Mouse (Mus musculus) 3T3-L1 (cell line): Measurements from ENCODE around the gene Bsdc1.
"Not testable (repeated sequence)": the region's sequence is repeated elsewhere in the genome, so short reads cannot be mapped to it uniquely, and the experiment has no call there.

Experiments
- DNase-seq: peaks from one replicate; pipeline ENCODE4 v3.0.0-alpha.2; 2015; ENCODE audit warnings: low read depth, low spot score

The Bsdc1 gene

DNA sequence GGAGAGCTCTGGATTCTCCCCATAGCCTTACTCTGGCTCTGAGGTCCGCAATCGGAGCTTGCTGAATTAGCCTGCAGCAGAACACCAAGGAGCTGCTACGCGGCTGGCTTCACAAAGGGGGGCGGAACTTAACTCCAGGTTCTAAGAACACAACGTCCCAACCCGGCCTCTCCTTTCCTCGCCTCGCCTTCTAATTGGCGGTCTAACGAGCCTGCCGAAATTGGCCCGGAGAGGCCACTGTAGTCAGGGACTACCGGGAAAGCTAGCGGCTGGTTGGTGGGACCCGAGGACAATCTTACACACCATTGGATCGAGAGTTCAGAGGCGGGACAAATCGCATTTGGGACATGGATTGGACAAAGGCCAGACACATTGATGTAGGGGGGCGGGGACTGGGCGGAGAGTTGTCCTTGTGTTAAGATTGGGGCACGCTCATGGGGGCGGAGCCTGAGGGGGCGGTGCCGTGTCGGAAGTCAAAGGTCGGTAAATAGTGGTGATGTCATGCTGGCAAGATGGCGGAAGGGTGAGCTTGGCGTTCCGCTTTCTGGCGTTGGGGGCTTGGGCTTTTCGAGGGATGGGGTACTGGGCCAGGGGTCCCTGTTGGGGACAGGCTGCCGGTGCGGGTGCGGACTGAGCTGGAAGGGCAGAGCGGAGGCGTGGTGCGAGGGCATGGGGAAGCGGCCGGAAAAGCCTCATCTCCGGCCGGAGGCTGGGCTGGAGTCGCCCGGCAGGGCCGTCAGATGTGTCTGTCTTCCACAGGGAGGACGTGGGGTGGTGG, at the start of gene Bsdc1:
Gene Bsdc1, plus strand, starts transcription at position 399 of the 778 bp plus-strand sequence.
- DNase-seq: peak; percentile 100

DNA sequence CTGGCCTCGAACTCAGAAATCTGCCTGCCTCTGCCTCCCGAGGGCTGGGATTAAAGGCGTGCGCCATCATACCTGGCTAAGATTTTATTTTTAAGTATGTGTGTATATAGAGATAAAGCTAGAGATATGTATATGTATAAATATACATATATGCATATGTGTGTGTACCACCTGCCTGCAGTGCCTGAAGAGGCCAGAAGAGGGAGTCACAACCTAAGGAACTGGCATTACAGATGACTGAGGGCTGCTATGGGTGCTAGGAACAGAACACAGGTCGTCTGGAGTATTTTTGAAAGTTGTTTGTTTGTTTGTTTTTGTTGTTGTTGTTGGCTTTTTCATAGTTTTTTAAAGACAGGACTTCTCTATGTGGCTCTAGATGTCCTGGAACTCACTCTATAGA, 45.5 kb upstream of the Bsdc1 start:
- DNase-seq: peak; percentile 8

DNA sequence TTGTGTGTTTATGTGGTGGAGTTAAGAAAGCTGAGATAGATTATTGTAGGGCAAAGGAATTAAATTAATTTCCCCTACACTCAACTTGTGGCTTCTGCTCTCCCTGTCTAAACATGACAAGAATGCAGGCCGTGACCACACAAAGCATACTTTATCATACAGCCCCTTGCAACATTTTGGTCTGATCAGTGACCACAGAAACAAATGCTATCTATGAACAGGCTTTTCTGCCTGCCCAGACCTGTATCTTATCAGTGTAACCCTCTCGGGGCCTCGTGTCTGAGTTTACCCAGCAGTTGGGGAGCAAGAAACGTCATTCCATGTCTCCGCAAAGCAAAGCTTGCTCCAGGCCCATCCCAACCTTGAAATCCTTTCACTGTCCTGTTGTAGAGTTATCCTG, 44.9 kb upstream of the Bsdc1 start:
- peak; percentile 87 for DNase-seq

DNA sequence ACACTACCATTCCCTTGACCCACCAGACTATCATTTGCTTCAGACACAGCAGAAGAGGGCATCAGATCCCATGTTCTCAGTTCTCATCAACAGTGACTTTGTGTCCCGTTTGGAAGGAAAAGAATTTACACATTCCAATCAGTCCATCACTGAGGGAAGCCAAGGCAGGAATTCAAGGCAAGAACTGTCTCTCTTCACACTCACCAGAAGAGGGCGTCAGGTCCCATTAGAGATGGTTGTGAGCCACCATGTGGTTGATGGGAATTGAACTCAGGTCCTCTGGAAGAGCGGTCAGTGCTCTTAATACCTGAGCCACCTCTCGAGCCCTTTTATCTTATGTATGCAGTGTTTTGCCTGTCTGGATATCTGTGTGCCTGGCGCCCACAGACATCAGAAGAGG, 43.1 kb upstream of the Bsdc1 start:
- peak; percentile 21 for DNase-seq

- no peak for DNase-seq
Measured at GRCm38 (mm10) chr4:129440340-129441063, 20.9 kb upstream of the Bsdc1 start, which contains the start of gene Zbtb8b. Gene Zbtb8b (minus strand): TSS chr4:129440853.

GRCm38 (mm10) chr4:129441145-129441544, 20.2 kb upstream of the Bsdc1 start:
- DNase-seq: no peak

DNA sequence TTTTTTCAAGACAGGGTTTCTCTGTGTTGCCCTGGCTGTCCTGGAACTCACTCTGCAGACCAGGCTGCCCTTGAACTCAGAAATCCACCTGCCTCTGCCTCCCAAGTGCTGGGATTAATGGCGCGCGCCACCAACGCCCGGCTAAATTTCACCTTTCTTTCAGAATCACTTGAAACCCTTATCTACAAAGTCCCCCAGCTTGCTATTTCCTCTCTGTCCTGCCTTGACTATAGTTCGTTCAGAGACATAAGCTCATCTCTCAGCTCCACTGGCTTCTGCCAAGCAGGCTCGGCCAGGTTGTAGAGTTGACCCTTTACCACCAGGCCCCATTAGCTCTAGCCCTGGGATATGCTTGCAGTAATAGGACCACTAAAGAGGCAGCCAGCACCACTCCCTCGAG, 14.0 kb upstream of the Bsdc1 start:
- DNase-seq: no peak

DNA sequence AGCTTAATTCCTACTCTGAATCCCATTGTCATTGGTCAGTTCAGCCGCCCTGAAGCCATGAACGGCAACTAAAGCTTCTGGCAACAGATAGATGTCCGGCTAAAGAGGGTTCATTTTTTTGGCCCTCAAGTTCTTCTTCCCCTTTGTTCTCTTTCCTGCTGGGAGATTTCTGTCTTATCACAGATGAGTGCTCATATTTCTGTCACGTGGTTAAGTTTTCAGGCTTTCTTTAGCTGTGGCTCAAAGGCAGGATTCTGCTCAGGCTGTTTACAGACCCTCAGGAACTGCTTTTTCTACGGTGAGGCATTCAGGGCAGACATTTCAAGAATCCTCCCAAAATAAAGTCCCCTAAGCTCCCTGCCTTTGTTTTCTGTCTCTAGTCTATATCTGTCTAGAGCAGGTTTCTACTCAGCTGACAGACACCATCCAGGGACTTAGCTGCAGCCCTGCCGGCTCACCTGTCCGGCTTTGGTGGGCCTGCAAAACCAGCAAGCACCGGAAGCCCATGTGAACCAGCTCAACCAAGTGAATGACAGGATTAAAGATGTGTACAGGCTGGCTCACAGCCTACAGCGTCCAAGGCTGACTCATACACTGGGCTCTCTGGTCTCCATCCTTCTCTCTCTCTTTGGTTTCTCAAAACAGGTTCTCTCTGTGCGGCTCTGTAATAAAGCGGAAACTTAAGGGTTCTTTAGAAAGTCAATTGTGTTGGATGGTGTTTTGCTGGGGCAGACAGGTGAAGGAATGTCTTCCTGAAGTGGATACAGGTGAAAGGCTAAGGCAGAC, 13.4 kb upstream of the Bsdc1 start:
- peak; percentile 49 for DNase-seq

GRCm38 (mm10) chr4:129448713-129449112, 12.7 kb upstream of the Bsdc1 start:
- no peak for DNase-seq

GRCm38 (mm10) chr4:129450851-129451250, 10.5 kb upstream of the Bsdc1 start:
- DNase-seq: peak; percentile 19

DNA sequence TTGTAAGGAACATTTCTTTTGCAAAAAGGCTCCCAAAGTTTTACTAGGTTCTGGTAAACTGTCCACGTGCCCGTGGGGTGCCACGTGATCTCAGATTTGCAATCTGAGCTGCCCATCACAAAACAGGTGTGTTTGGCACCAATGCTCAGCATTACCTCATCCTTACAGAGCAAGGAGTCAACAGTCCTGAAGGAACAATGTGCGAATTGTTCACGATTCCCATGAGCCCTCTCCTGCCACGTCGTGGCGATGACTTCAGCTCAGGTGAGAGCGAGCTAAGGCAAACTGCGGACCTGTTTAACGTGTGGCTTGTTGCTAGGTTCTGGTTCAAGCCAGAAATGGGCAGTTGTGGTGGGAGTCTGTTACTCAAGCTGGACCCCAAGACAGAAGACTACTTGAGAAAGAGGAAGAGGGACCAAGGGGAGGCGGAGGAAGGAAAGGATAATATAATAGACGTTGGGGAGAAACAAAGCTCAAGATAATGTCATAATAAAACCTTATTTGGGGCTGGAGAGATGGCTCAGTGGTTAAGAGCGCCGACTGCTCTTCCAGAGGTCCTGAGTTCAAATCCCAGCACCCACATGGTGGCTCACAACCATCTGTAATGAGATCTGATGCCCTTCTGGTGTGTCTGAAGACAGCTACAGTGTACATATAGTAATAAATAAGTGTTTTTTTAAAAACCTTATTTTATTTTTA, 9.8 kb upstream of the Bsdc1 start:
- DNase-seq: no peak

- DNase-seq: peak; percentile 94
Measured at GRCm38 (mm10) chr4:129455265-129455664, 6.1 kb upstream of the Bsdc1 start.

DNA sequence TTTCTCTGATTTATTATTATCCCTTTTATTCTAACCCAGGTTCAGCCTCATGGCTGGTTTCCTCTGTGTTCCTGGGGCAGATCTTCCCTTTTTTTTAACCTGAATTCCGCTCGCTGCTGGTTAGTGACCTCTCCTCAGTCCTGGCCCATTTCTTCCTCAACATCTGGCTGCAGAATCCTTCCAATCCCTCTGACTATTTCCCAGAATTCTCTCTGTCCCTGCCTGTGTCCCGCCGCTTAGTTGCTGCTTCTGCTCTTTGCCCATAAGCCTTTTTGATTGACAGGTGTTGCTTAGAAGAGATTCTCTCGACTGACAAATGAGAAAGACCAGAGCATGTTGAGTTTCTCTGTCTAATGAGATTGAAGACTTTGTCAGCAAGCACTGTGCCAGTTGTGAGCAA, 5.3 kb upstream of the Bsdc1 start:
- DNase-seq: no peak

GRCm38 (mm10) chr4:129457311-129457710, 4.1 kb upstream of the Bsdc1 start:
- not testable (repeated sequence) for DNase-seq

DNA sequence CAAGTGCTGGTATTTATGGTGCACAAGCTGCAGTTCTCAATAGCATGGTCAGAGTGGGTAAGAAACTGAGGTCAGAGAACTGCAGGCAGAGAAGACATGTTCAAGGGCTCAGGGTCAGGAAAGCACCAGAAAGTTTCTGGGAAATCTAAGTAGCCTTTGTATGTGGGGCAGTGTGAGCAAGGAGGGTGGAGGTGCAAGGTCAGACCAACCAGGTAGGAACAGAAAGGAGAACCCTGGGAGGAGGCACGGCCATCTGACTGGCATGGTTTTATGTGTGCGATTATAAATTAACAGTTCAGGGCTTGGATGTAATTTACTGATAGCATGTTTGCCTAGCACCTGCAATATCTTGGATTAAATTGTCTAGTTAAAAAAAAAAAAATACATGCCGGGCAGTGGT, 1.7 kb upstream of the Bsdc1 start:
- no peak for DNase-seq

DNA sequence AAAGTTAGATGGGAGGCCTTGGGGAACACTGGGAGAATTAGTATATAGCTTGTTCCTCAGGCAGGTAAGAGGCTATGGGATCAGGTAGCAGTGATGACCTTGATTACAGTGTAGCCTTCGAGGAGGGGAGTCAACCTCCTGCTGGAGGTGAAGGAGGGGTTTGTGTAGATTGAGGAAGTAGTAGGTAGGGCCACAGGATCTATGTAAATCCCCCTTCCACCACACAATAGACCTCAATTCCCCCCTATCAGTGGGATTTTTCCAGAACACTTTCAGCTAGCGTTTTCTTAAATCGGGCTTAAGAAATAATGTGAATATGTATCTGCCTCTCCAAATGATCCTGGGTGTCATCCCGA, 576 bp upstream of the Bsdc1 start:
- no peak for DNase-seq

GRCm38 (mm10) chr4:129462118-129462517, 737 bp downstream of the Bsdc1 start:
- peak; percentile 9 for DNase-seq

GRCm38 (mm10) chr4:129463097-129464059, 2.0 kb downstream of the Bsdc1 start:
- no peak for DNase-seq

- no peak for DNase-seq
Measured at GRCm38 (mm10) chr4:129464286-129464815, 3.0 kb downstream of the Bsdc1 start.

DNA sequence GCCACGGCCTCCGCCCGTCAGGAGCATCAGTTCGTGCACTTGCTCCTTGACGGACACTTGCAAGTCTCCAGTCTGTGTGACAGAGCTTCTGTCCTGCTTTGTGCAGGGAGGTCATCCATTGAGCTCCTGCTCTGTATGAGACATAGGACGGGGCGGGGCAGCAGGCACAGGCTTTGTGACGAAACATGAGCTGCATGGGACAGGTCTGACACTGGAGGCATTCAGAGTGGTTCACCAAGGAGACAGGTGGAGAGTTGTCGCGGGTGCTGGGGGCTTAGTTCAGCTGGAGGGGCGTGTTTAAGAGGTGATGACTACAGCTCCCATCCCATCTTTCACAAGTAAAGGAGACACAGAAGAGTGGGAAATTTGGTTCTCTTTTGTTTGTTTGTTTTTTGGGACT, 14.7 kb downstream of the Bsdc1 start:
- no peak for DNase-seq
